Comparison of ENCODE assay signal across 34 mouse cellular contexts in the genomic region with DNA sequence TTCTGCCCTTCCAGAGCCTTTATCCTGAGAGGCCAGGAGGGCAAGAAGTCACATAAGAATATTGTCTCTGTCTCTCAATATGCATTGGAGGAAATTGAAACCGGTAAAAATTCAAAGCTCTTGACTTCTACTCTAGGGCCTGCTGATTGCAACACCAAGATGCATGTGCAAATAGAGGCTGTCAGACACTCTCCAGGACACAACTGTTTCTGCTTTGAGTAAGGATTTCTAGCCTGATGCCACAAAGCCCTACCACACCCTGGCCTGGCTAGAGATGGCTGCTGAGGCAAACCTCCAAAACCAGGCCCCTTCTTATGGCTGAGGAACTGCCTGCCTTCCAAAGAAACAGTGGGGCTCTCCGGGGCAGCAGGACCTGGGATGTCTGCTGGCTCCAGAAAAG. TPM values are rescaled to one million over a fixed set of nuclear protein-coding genes. Genes with fewer than 3 reads are reported as not detected.
DNase-seq lines count a peak whose midpoint lies in the region; ATAC-seq and TF ChIP-seq lines count a peak whose summit lies in the region.
"Had no signal": no experiment of that assay in that cellular context is flagged by ENCODE, and none has a peak within 500 bp of the region (broad histone marks: within the 10 kb centered on the region; RNA-seq: fewer than 3 reads in every experiment).

No protein-coding gene starts in this region.

- intact Hi-C loops in gastrocnemius, adult 2 months (cut with DNase I), result loop anchor here (5.0 kb wide), 1 partner anchor 98 kb away; a partner anchor contains a TSS

- peak; percentile 36 for DNase-seq in gastrocnemius, adult 2 months
- no peak for DNase-seq in gastrocnemius, postnatal 10 days
- peak; percentile 29 to 55 for DNase-seq in lung, adult 18-20 months
- no peak for DNase-seq in lung, postnatal 14 days
- peak; percentile 53 for DNase-seq in adipocyte (ENCODE audit: low spot score)
- DNase-seq in lung, postnatal 36 days, result peak; percentile 63
- DNase-seq in adrenal gland, adult 18-20 months (ENCODE audit: low spot score in 2 of 2), result no peak
- DNase-seq: adrenal gland, postnatal 25 days; cerebellum, adult 2 months; cerebellum, postnatal 25 days; forebrain, postnatal 0 days; gastrocnemius, postnatal 36 days; kidney, adult 8-10 months; kidney, postnatal 4 days; retina, postnatal 1 day; right cerebral cortex, postnatal 25 days had no signal

- H3K4me3 ChIP-seq in gastrocnemius, adult 2 months, result no peak overlapping the region
- H3K4me3 ChIP-seq: embryonic facial prominence, embryonic 10.5 days; embryonic facial prominence, embryonic 15.5 days; forebrain, embryonic 12.5 days; heart, embryonic 15.5 days; hindbrain, embryonic 12.5 days; intestine, embryonic 15.5 days; limb, embryonic 10.5 days; limb, embryonic 15.5 days; liver, embryonic 15.5 days; midbrain, embryonic 10.5 days; stomach, embryonic 15.5 days had no signal

- no peak for ATAC-seq in monocyte, adult 5-6 weeks (replicated peaks; ENCODE audit: insufficient number of reproducible peaks, low FRiP score, low TSS enrichment, poor library complexity, severe bottlenecking)
- ATAC-seq: forebrain, postnatal 0 days; hindbrain, postnatal 0 days; intestine, embryonic 15.5 days; Patski had no signal

- TF ChIP-seq CTCF in gastrocnemius, adult 2 months (IDR thresholded peaks at IDR 0.05), result no peak

- H3K27ac ChIP-seq in gastrocnemius, adult 2 months, result no peak overlapping the region
- H3K27ac ChIP-seq: embryonic facial prominence, embryonic 10.5 days; embryonic facial prominence, embryonic 15.5 days; forebrain, embryonic 12.5 days; heart, embryonic 15.5 days; hindbrain, embryonic 12.5 days; hindbrain, postnatal 0 days; intestine, embryonic 15.5 days; kidney, postnatal 0 days; limb, embryonic 10.5 days; limb, embryonic 15.5 days; liver, embryonic 15.5 days; midbrain, embryonic 10.5 days; stomach, embryonic 15.5 days had no signal

RNA-seq across cellular contexts. Expression of a gene that starts 3.4 kb away (rescaled TPM):
- 10 to 100 TPM; 24.4 to 28.0 TPM for total RNA-seq in gastrocnemius, adult 2 months (2021)
- 10 to 100 TPM; 28.9 to 30.6 TPM for total RNA-seq in gastrocnemius, postnatal 10 days (2021)
- 80.9 to 129 TPM (median 98.0 TPM) in 3 replicates for total RNA-seq in monocyte, adult 5-6 weeks (2017)
- 10 to 100 TPM; 30.2 to 37.4 TPM for total RNA-seq in adrenal gland, adult 18-20 months (2021)

RNA-seq across cellular contexts. Expression of a gene that starts 7.7 kb away (rescaled TPM):
- total RNA-seq in gastrocnemius, adult 2 months (2021), result 1 to 10 TPM; 2.3 to 4.0 TPM
- 1 to 10 TPM; 4.8 to 5.6 TPM for total RNA-seq in gastrocnemius, postnatal 10 days (2021)
- 17.7 to 25.1 TPM (median 19.5 TPM) in 3 replicates for total RNA-seq in monocyte, adult 5-6 weeks (2017)
- 10 to 100 TPM; 17.8 to 19.5 TPM for total RNA-seq in adrenal gland, adult 18-20 months (2021)

RNA-seq across cellular contexts. Expression of a gene that starts 48.6 kb away (rescaled TPM):
- not detected for total RNA-seq in gastrocnemius, adult 2 months (2021)
- total RNA-seq in gastrocnemius, postnatal 10 days (2021), result not detected
- not detected in 3 replicates for total RNA-seq in monocyte, adult 5-6 weeks (2017)
- not detected for total RNA-seq in adrenal gland, adult 18-20 months (2021)
- total RNA-seq: adrenal gland, postnatal 25 days; G1E; gastrocnemius, postnatal 36 days; heart, adult 8-10 months; heart, postnatal 25 days; hindbrain, postnatal 0 days had no signal

RNA-seq across cellular contexts. Expression of a gene that starts 51.0 kb away (rescaled TPM):
- total RNA-seq in gastrocnemius, adult 2 months (2021), result 10 to 100 TPM; 46.9 to 70.1 TPM
- 10 to 100 TPM; 33.8 to 40.4 TPM for total RNA-seq in gastrocnemius, postnatal 10 days (2021)
- total RNA-seq in monocyte, adult 5-6 weeks (2017), result 3.2 to 9.0 TPM (median 7.3 TPM) in 3 replicates
- total RNA-seq in adrenal gland, adult 18-20 months (2021), result 10 to 100 TPM; 45.2 to 51.9 TPM

RNA-seq across cellular contexts. Expression of a gene that starts 54.8 kb away (rescaled TPM):
- 1 to 10 TPM; 2.3 to 2.8 TPM for total RNA-seq in gastrocnemius, adult 2 months (2021)
- under 1 TPM; 0.56 to 0.82 TPM for total RNA-seq in gastrocnemius, postnatal 10 days (2021)
- not detected in 3 replicates for total RNA-seq in monocyte, adult 5-6 weeks (2017)
- 1 to 10 TPM; 2.0 to 2.3 TPM for total RNA-seq in adrenal gland, adult 18-20 months (2021)
- total RNA-seq: G1E; hindbrain, postnatal 0 days had no signal

Comparison
In these comparisons a context has a peak if more than half of its experiments do, and no peak if none do; other contexts are left out.
1. DNase-seq: peak in gastrocnemius, adult 2 months (single experiment), lung, adult 18-20 months (2 of 2), adipocyte (single experiment) and lung, postnatal 36 days (single experiment); none in gastrocnemius, postnatal 10 days (single experiment), lung, postnatal 14 days (single experiment) and adrenal gland, adult 18-20 months (0 of 2).